Mouse (Mus musculus) MEL (cell line): Measurements from ENCODE around the gene Pdzd2. TPM values are rescaled to one million over a fixed set of nuclear protein-coding genes. Genes with fewer than 3 reads are reported as not detected.
A peak's percentile ranks its signal among the peaks of the same experiment; 100 is the strongest.

Source experiments
- DNase-seq: peaks from one replicate; pipeline ENCODE4 v3.0.0; 2011; ENCODE audit warnings: low read depth, low spot score
- H3K27ac ChIP-seq: 2 replicates; pipeline ENCODE4 v1.5.1; 2012; ENCODE audit warnings: low read depth, mild to moderate bottlenecking, control low read depth, low read length, moderate library complexity; ENCODE audit not compliant: control insufficient read depth
- H3K27me3 ChIP-seq, 2 experiments: fragments of 150-350 bp in 1 of 2; sonication (generic) in 1 of 2; 2 replicates each; pipeline ENCODE4 v1.6.1; 2012; ENCODE audit warnings: low read length in 2 of 2, mild to moderate bottlenecking in 2 of 2, improper control_type of control experiment in 1 of 2, moderate library complexity in 1 of 2; ENCODE audit not compliant: insufficient read depth in 2 of 2, control insufficient read depth in 1 of 2
- H3K36me3 ChIP-seq, 2 experiments: 2 replicates each; pipeline ENCODE4 v1.6.1; 2012 to 2014; ENCODE audit warnings: low read length in 2 of 2, improper control_type of control experiment in 1 of 2, inconsistent platforms in 1 of 2, mild to moderate bottlenecking in 1 of 2; ENCODE audit not compliant: insufficient read depth in 2 of 2, control insufficient read depth in 1 of 2
- H3K4me1 ChIP-seq, 2 experiments: fragments of 150-350 bp in 1 of 2; sonication (generic) in 1 of 2; 2 replicates each; pipeline ENCODE4 v1.6.1; 2012; ENCODE audit warnings: low read length in 2 of 2, improper control_type of control experiment in 1 of 2, mild to moderate bottlenecking in 1 of 2; ENCODE audit not compliant: insufficient read depth in 2 of 2, control insufficient read depth in 1 of 2
- H3K4me3 ChIP-seq, 2 experiments: fragments of 150-350 bp in 1 of 2; sonication (generic) in 1 of 2; 2 replicates each; pipeline ENCODE4 v1.5.1; 2012; ENCODE audit warnings: low read depth in 2 of 2, low read length in 2 of 2, mild to moderate bottlenecking in 2 of 2, moderate library complexity in 2 of 2, control low read depth in 1 of 2, improper control_type of control experiment in 1 of 2; ENCODE audit not compliant: control insufficient read depth in 1 of 2, insufficient read depth in 1 of 2
- H3K79me2 ChIP-seq: 2 replicates; pipeline ENCODE4 v1.6.1; 2012; ENCODE audit warnings: mild to moderate bottlenecking, low read length, moderate library complexity; ENCODE audit not compliant: control insufficient read depth, poor library complexity, insufficient read depth
- H3K9ac ChIP-seq: 2 replicates; pipeline ENCODE4 v1.6.1; 2012; ENCODE audit warnings: low read depth, mild to moderate bottlenecking, control low read depth, low read length, moderate library complexity; ENCODE audit not compliant: control insufficient read depth, poor library complexity, severe bottlenecking
- H3K9me3 ChIP-seq: fragments of 150-350 bp; sonication (generic); replicated peaks from 2 replicates; pipeline ENCODE4 v1.6.1; 2012; ENCODE audit warnings: mild to moderate bottlenecking, low read length, improper control_type of control experiment, moderate library complexity; ENCODE audit not compliant: insufficient read depth
- BHLHE40 ChIP-seq: IDR thresholded peaks from 2 replicates; pipeline ENCODE4 v1.6.1; 2012; ENCODE audit warnings: low read depth, mild to moderate bottlenecking, inconsistent platforms, low read length, improper control_type of control experiment, borderline replicate concordance
- E2F4 ChIP-seq: IDR thresholded peaks from 2 replicates; pipeline ENCODE4 v1.6.1; 2011; ENCODE audit warnings: low read depth, low read length, improper control_type of control experiment, borderline replicate concordance
- ELF1 ChIP-seq: IDR thresholded peaks from 2 replicates; pipeline ENCODE4 v1.6.1; 2014; ENCODE audit warnings: low read depth, mild to moderate bottlenecking, inconsistent platforms, low read length, improper control_type of control experiment, moderate library complexity
- EP300 ChIP-seq, 2 experiments: IDR thresholded peaks; 2 replicates each; pipeline ENCODE4 v1.6.1; 2011; ENCODE audit warnings: improper control_type of control experiment in 2 of 2, low read length in 2 of 2, low read depth in 1 of 2, mild to moderate bottlenecking in 1 of 2
- ETS1 ChIP-seq: IDR thresholded peaks from 2 replicates; pipeline ENCODE4 v1.6.1; 2012; ENCODE audit warnings: low read depth, mild to moderate bottlenecking, inconsistent platforms, low read length, improper control_type of control experiment, moderate library complexity
- GATA1 ChIP-seq: IDR thresholded peaks from 2 replicates; pipeline ENCODE4 v1.6.1; 2011; ENCODE audit warnings: low read depth, low read length, improper control_type of control experiment
- HCFC1 ChIP-seq: IDR thresholded peaks from 2 replicates; pipeline ENCODE4 v1.6.1; 2012; ENCODE audit warnings: low read depth, mild to moderate bottlenecking, inconsistent platforms, low read length, improper control_type of control experiment, moderate library complexity
- MAX ChIP-seq: IDR thresholded peaks from 2 replicates; pipeline ENCODE4 v1.6.1; 2011; ENCODE audit warnings: low read length, improper control_type of control experiment
- MYB ChIP-seq: IDR thresholded peaks from 2 replicates; pipeline ENCODE4 v1.6.1; 2011; ENCODE audit warnings: mild to moderate bottlenecking, low read depth, low read length, improper control_type of control experiment
- MYC ChIP-seq: IDR thresholded peaks from 2 replicates; pipeline ENCODE4 v1.6.1; 2011; ENCODE audit warnings: low read depth, mild to moderate bottlenecking, low read length, improper control_type of control experiment, moderate library complexity
- NELFE ChIP-seq: IDR thresholded peaks from 2 replicates; pipeline ENCODE4 v1.6.1; 2011; ENCODE audit warnings: low read depth, low read length, improper control_type of control experiment
- POLR2A ChIP-seq, 2 experiments: IDR thresholded peaks; 2 replicates each; pipeline ENCODE4 v1.6.1; 2011 to 2012; ENCODE audit warnings: low read length in 2 of 2, mild to moderate bottlenecking in 2 of 2, control low read depth in 1 of 2, improper control_type of control experiment in 1 of 2, low read depth in 1 of 2, moderate library complexity in 1 of 2; ENCODE audit not compliant: control insufficient read depth in 1 of 2, insufficient read depth in 1 of 2, poor library complexity in 1 of 2
- POLR2AphosphoS5 ChIP-seq: IDR thresholded peaks from 2 replicates; pipeline ENCODE4 v1.6.1; 2012; ENCODE audit warnings: low read depth, borderline replicate concordance, mild to moderate bottlenecking, inconsistent platforms, low read length, moderate library complexity, mixed read lengths
- RAD21 ChIP-seq: IDR thresholded peaks from 2 replicates; pipeline ENCODE4 v1.6.1; 2011; ENCODE audit warnings: mild to moderate bottlenecking, low read depth, low read length, improper control_type of control experiment
- TAL1 ChIP-seq: IDR thresholded peaks from 2 replicates; pipeline ENCODE4 v1.6.1; 2012; ENCODE audit warnings: mild to moderate bottlenecking, inconsistent platforms, low read length, moderate library complexity, mixed read lengths
- TCF12 ChIP-seq: IDR thresholded peaks from 2 replicates; pipeline ENCODE4 v1.6.1; 2014; ENCODE audit warnings: low read depth, mild to moderate bottlenecking, inconsistent platforms, low read length, improper control_type of control experiment, moderate library complexity
- UBTF ChIP-seq: IDR thresholded peaks from 2 replicates; pipeline ENCODE4 v1.6.1; 2012; ENCODE audit warnings: low read depth, mild to moderate bottlenecking, inconsistent platforms, low read length, improper control_type of control experiment, moderate library complexity, borderline replicate concordance; ENCODE audit not compliant: insufficient read depth
- USF1 ChIP-seq: IDR thresholded peaks from 2 replicates; pipeline ENCODE4 v1.6.1; 2014; ENCODE audit warnings: low read depth, mild to moderate bottlenecking, inconsistent platforms, low read length, improper control_type of control experiment, moderate library complexity
- polyA plus RNA-seq, 2 experiments: library from polyadenylated mRNA; stranded (reverse) in 1 of 2; unstranded in 1 of 2; fragments of >175 nt in 1 of 2; fragments of >200 nt in 1 of 2; gene quantifications; 2 replicates each; pipeline versions ENCODE4 v1.2.1 to v1.2.4; 2012; ENCODE audit warnings: low replicate concordance in 2 of 2, low read depth in 1 of 2; ENCODE audit not compliant: insufficient read length in 2 of 2, insufficient read depth in 1 of 2, missing spikeins in 1 of 2
- total RNA-seq: library from RNA; depleted of rRNA; stranded (reverse); fragments of 300-350 nt; gene quantifications from 2 replicates; pipeline ENCODE4 v1.2.3, GENCODE M21; 2012

Gene Pdzd2
- total and polyA plus RNA-seq, 3 experiments = 0.15 to 0.33 TPM; not detected in 1

DNA sequence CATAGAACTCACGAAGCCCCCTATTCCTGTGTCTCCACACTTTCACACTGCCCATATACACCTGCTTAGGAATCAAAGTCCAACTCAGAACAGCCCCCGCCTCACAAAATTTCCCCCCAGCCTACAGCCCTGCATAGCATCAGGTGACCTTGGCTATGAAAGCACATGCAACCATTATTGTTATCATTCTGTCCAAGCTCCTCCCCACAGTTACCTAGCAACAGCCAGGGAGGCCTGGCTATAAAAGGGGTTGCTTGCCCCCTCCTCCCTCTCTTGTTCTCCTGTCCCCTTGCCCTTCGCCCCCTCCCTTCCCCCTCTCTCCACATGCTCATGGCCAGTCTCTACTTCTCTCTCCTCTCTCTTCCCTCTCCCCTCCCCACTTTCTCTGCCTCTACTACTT lies 259.4 kb downstream of the Pdzd2 start:
- Histone ChIP-seq H3K9ac (no peak overlapping the region), H3K27ac (no peak overlapping the region), H3K4me1 (0 out of 4 replicates have a peak, but pooled peaks cover 0 to 4% of the 10 kb centered on the region in 2 experiments), H3K79me2 (no peaks in the 10 kb centered on the region), H3K36me3 (no peaks in the 10 kb centered on the region), H3K27me3 (peaks cover 0 to 4% of the 10 kb centered on the region in 2 experiments; a peak in 1 of 4 replicates), H3K9me3 (no peaks in the 10 kb centered on the region)
- TF ChIP-seq RAD21 (no peak), BHLHE40 (no peak), POLR2AphosphoS5 (no peak), USF1 (peak; percentile 44; the same call in 1 of the 2 replicates), EP300 (IDR thresholded peaks at IDR 0.05; ENCODE audit: low read depth in 1 of 2, low read length in 2 of 2) (no peak)
- TF ChIP-seq, all 39 proteins: peak for 1
- DNase-seq = no peak
- no peak overlapping the region for H3K4me3 ChIP-seq

DNA sequence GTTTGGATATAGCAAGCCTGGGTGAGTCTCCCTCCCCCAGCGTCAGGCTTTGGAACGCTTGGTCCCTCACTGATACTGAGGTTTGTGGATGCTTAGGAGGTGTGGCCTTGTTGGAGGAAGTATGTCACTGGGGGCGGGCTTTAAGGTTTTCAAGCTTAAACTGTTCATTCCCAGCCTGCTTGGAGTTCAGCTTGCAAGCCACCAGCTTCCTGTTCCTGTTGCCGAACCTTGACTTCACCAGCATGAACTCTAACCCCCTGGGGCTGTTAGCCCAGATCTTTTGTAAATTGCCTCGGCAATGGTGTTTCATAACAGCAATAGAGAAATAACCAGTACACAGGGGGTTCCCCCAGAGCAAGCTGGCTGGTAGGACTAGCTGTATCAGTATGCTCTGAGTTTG lies 260.4 kb downstream of the Pdzd2 start:
- H3K79me2 ChIP-seq = no peaks in the 10 kb centered on the region
- no peak overlapping the region for H3K27ac ChIP-seq
- H3K27me3 ChIP-seq = 0 out of 4 replicates have a peak, but pooled peaks cover 0 to 4% of the 10 kb centered on the region in 2 experiments
- no peak overlapping the region for H3K9ac ChIP-seq
- 0 out of 4 replicates have a peak, but pooled peaks cover 0 to 4% of the 10 kb centered on the region in 2 experiments for H3K4me1 ChIP-seq
- peak; percentile 46 for DNase-seq
- no peaks in the 10 kb centered on the region for H3K36me3 ChIP-seq
- TF ChIP-seq ETS1 (no peak), UBTF (no peak), TCF12 (no peak), HCFC1 (no peak), NELFE (no peak), MYC (no peak), TAL1 (no peak), MAX (no peak), E2F4 (no peak), MYB (no peak), ELF1 (no peak), POLR2A (IDR thresholded peaks at IDR 0.05; ENCODE audit: control insufficient read depth in 1 of 2, insufficient read depth in 1 of 2, low read depth in 1 of 2, low read length in 2 of 2, poor library complexity in 1 of 2) (no peak), GATA1 (no peak)
- H3K9me3 ChIP-seq = no peaks in the 10 kb centered on the region
- no peak overlapping the region for H3K4me3 ChIP-seq
